Mouse (Mus musculus): ENCODE measurements around the gene Gm37240. TPM values are rescaled to one million over a fixed set of nuclear protein-coding genes. Genes with fewer than 3 reads are reported as not detected.

Gm37240 gene
- total and polyA plus RNA-seq, 2 experiments from 2014 or later, result 0.43 to 1.9 TPM

GRCm38 (mm10) chr3:85636716-85637447 is 250.4 kb downstream of the Gm37240 start:
- 86% methylated on average over 5 of the region's 5 CpGs for WGBS
- H3K27ac ChIP-seq (ENCODE audit: low read depth, low read length), result no peak overlapping the region
- no peak for TF ChIP-seq CTCF (IDR thresholded peaks at IDR 0.05)

GRCm38 (mm10) chr3:85635591-85635990 is 251.7 kb downstream of the Gm37240 start:
- Histone ChIP-seq H3K27ac (ENCODE audit: low read depth, low read length) (no peak overlapping the region), H3K4me2 (ENCODE audit: low read depth, low read length, poor library complexity, severe bottlenecking) (no peak overlapping the region), H3K27me3 (ENCODE audit: insufficient read depth, low read length) (no peaks in the 10 kb centered on the region), H3K9ac (replicated peaks; ENCODE audit: low read length, poor library complexity, severe bottlenecking) (no peak overlapping the region), H3K4me3 (ENCODE audit: low read depth, low read length) (no peak overlapping the region), H3K9me3 (ENCODE audit: low read length) (no peaks in the 10 kb centered on the region), H3K4me1 (ENCODE audit: insufficient read depth, low read length) (no peaks in the 10 kb centered on the region), H3K36me3 (ENCODE audit: insufficient read depth, low read length) (no peaks in the 10 kb centered on the region)
- WGBS, result 95% methylated on average over 2 of the region's 2 CpGs
- no peak for TF ChIP-seq CTCF (IDR thresholded peaks at IDR 0.05)
- no peak for DNase-seq (ENCODE audit: low spot score)
- no peak for ATAC-seq (ENCODE audit: low FRiP score)

More at GRCm38 (mm10) chr3:85636716-85637447, 250.4 kb downstream of the Gm37240 start:
- Histone ChIP-seq H3K4me2 (ENCODE audit: low read depth, low read length, poor library complexity, severe bottlenecking) (no peak overlapping the region), H3K9ac (replicated peaks; ENCODE audit: low read length, poor library complexity, severe bottlenecking) (no peak overlapping the region), H3K4me1 (ENCODE audit: insufficient read depth, low read length) (no peaks in the 10 kb centered on the region), H3K4me3 (ENCODE audit: low read depth, low read length) (no peak overlapping the region), H3K9me3 (ENCODE audit: low read length) (no peaks in the 10 kb centered on the region), H3K36me3 (ENCODE audit: insufficient read depth, low read length) (no peaks in the 10 kb centered on the region), H3K27me3 (ENCODE audit: insufficient read depth, low read length) (no peaks in the 10 kb centered on the region)
- ATAC-seq (ENCODE audit: low FRiP score) (no peak), DNase-seq (ENCODE audit: low spot score) (no peak)

- no peak for ATAC-seq (ENCODE audit: low FRiP score)
- no peak for DNase-seq (ENCODE audit: low spot score)
- Histone ChIP-seq H3K27ac (ENCODE audit: low read depth, low read length) (no peak overlapping the region), H3K4me1 (ENCODE audit: insufficient read depth, low read length) (no peaks in the 10 kb centered on the region), H3K4me2 (ENCODE audit: low read depth, low read length, poor library complexity, severe bottlenecking) (no peak overlapping the region), H3K9ac (replicated peaks; ENCODE audit: low read length, poor library complexity, severe bottlenecking) (no peak overlapping the region), H3K27me3 (ENCODE audit: insufficient read depth, low read length) (no peaks in the 10 kb centered on the region), H3K36me3 (ENCODE audit: insufficient read depth, low read length) (no peaks in the 10 kb centered on the region), H3K4me3 (ENCODE audit: low read depth, low read length) (no peak overlapping the region), H3K9me3 (ENCODE audit: low read length) (no peaks in the 10 kb centered on the region)
- 81% methylated on average over 2 of the region's 2 CpGs for WGBS
- TF ChIP-seq CTCF (IDR thresholded peaks at IDR 0.05), result no peak
Measured at GRCm38 (mm10) chr3:85635126-85635419, 252.2 kb downstream of the Gm37240 start.

- Histone ChIP-seq H3K4me3 (ENCODE audit: low read depth, low read length) (no peak overlapping the region), H3K9me3 (ENCODE audit: low read length) (no peaks in the 10 kb centered on the region), H3K4me2 (ENCODE audit: low read depth, low read length, poor library complexity, severe bottlenecking) (no peak overlapping the region), H3K4me1 (ENCODE audit: insufficient read depth, low read length) (no peaks in the 10 kb centered on the region), H3K27ac (ENCODE audit: low read depth, low read length) (no peak overlapping the region), H3K27me3 (ENCODE audit: insufficient read depth, low read length) (no peaks in the 10 kb centered on the region), H3K9ac (replicated peaks; ENCODE audit: low read length, poor library complexity, severe bottlenecking) (no peak overlapping the region), H3K36me3 (ENCODE audit: insufficient read depth, low read length) (no peaks in the 10 kb centered on the region)
- WGBS, result 70% methylated on average over 5 of the region's 8 CpGs
- ATAC-seq (ENCODE audit: low FRiP score) (no peak), DNase-seq (ENCODE audit: low spot score) (no peak)
- no peak for TF ChIP-seq CTCF (IDR thresholded peaks at IDR 0.05)
Measured at GRCm38 (mm10) chr3:85634389-85635125, 252.8 kb downstream of the Gm37240 start.

- no peaks in the 10 kb centered on the region for H3K9me3 ChIP-seq (ENCODE audit: low read length)
- no peak for ATAC-seq (ENCODE audit: low FRiP score)
- no peak overlapping the region for H3K9ac ChIP-seq (replicated peaks; ENCODE audit: low read length, poor library complexity, severe bottlenecking)
- no peak overlapping the region for H3K4me3 ChIP-seq (ENCODE audit: low read depth, low read length)
- H3K27ac ChIP-seq (ENCODE audit: low read depth, low read length), result no peak overlapping the region
- H3K4me2 ChIP-seq (ENCODE audit: low read depth, low read length, poor library complexity, severe bottlenecking), result no peak overlapping the region
- no peaks in the 10 kb centered on the region for H3K4me1 ChIP-seq (ENCODE audit: insufficient read depth, low read length)
- H3K36me3 ChIP-seq (ENCODE audit: insufficient read depth, low read length), result no peaks in the 10 kb centered on the region
- WGBS, result 90% methylated on average over 2 of the region's 2 CpGs
- TF ChIP-seq CTCF (IDR thresholded peaks at IDR 0.05), result no peak
- DNase-seq (ENCODE audit: low spot score), result no peak
- H3K27me3 ChIP-seq (ENCODE audit: insufficient read depth, low read length), result no peaks in the 10 kb centered on the region
Measured at GRCm38 (mm10) chr3:85633733-85634132, 253.6 kb downstream of the Gm37240 start.

GRCm38 (mm10) chr3:85629895-85630510 is 257.3 kb downstream of the Gm37240 start:
- no peaks in the 10 kb centered on the region for H3K27me3 ChIP-seq (ENCODE audit: insufficient read depth, low read length)
- DNase-seq (ENCODE audit: low spot score) (no peak), ATAC-seq (ENCODE audit: low FRiP score) (no peak)
- no peaks in the 10 kb centered on the region for H3K9me3 ChIP-seq (ENCODE audit: low read length)
- no peak overlapping the region for H3K9ac ChIP-seq (replicated peaks; ENCODE audit: low read length, poor library complexity, severe bottlenecking)
- TF ChIP-seq CTCF (IDR thresholded peaks at IDR 0.05), result no peak
- no peak overlapping the region for H3K27ac ChIP-seq (ENCODE audit: low read depth, low read length)
- WGBS, result 92% methylated on average over 4 of the region's 4 CpGs
- H3K4me2 ChIP-seq (ENCODE audit: low read depth, low read length, poor library complexity, severe bottlenecking), result no peak overlapping the region
- H3K36me3 ChIP-seq (ENCODE audit: insufficient read depth, low read length), result no peaks in the 10 kb centered on the region
- no peak overlapping the region for H3K4me3 ChIP-seq (ENCODE audit: low read depth, low read length)
- no peaks in the 10 kb centered on the region for H3K4me1 ChIP-seq (ENCODE audit: insufficient read depth, low read length)

Measured in midbrain, postnatal 0 days (tissue).